Mouse (Mus musculus) left cerebral cortex, adult 6 months (tissue): ENCODE results near the gene Pip5k1b. TPM values are rescaled to one million over a fixed set of nuclear protein-coding genes. Genes with fewer than 3 reads are reported as not detected.

Source experiments
- long read RNA-seq, 2 experiments: library from polyadenylated mRNA; unstranded; transcript quantifications; one replicate each; pipeline ENCODE4 v2.0.0; 2019 to 2020
- polyA plus RNA-seq: library from polyadenylated mRNA; unstranded; fragments of <200 nt; fragmentation: Nextera tagmentation; gene quantifications from 2 replicates; pipeline ENCODE4 v1.2.3, GENCODE M21; 2021

Pip5k1b gene
- polyA plus RNA-seq, result 4.5 and 6.8 TPM in 2 replicates
- long read RNA-seq, experiment 1, transcript Pip5k1b-201 (15 exons, 2,573 nt), result major isoform, 14 of 23 reads
- long read RNA-seq, experiment 1, partial matches to known transcripts, result 1 of 23 reads
- long read RNA-seq, experiment 1, other reads (novel, unspliced or antisense), result 8 of 23 reads
- long read RNA-seq, experiment 2, partial matches to known transcripts, result 6 of 13 reads
- long read RNA-seq, experiment 2, other reads (novel, unspliced or antisense), result 6 of 13 reads

DNA sequence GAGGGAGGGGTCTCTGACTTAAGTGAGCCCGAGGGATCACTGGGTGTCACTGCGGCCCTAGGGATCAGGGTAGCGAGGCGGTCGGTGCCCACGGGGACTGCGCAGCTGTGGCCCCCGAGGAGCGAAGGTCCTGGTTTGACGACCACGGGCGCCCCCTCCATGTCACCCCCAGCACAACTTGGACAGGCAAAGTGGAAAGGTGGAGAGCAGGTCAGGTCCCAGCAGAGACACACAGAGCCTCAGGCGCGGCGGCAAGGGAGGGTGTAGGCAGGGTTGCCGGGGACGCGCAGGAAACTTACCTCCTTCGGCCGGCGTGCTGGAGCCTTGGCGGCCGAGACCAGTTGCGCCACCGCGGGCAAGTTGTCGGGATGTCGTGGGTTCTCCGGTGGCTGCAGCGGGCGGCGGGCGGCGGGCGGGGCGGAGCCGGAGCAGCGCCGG is at the start of gene Pip5k1b:
Gene Pip5k1b, minus strand, starts transcription at position 407 of the 438 bp plus-strand sequence.

DNA sequence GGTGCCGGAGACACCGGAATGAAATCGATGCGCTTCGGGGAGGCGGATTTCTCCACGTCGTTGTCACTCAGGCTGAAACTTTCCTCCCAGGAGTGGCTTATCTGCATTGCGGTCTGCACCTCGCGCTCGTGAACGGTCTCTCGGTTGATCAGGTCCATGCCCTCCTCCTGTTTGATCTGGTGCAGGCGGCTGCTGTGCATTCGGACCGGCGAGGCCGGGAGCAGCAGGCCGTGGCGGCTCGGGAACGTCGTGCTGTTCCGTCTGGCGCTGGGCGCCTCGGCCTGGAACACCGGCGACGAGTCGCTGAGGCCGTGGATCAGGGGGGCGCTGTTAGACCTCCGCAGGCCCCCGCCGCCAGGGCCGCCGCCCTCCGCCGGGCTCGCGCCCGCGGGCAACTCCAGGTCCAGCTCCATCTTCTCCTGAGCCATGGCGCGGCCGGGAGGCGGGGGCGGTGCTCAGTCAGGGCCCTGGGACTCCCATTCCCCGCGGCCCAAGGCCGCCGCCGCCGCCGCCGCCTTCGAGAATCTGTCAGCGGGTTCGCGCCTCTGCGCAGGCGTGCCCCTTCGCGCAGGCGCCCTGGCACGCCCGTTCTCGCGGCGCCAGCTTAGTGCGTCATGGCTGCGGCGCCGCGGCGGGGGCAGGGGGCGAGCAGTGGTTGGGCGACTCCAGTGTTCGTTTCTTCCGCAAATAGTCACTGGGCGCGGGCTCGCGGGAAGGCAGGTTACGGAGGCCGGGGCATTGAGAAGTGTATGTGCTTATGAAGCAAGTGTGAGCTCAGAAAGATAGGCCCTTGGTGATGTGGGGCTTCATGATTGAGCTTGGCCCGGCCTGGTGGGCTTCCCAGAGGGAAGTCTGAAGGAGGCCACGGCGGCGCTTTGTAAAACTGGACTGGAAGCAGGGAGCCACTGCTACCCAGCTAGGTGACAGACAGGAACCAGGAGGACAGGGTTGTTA is 78.5 kb downstream of the Pip5k1b start, which contains the start of gene Fam122a:
Gene Fam122a, minus strand, starts transcription at position 428 of the 954 bp plus-strand sequence.

DNA sequence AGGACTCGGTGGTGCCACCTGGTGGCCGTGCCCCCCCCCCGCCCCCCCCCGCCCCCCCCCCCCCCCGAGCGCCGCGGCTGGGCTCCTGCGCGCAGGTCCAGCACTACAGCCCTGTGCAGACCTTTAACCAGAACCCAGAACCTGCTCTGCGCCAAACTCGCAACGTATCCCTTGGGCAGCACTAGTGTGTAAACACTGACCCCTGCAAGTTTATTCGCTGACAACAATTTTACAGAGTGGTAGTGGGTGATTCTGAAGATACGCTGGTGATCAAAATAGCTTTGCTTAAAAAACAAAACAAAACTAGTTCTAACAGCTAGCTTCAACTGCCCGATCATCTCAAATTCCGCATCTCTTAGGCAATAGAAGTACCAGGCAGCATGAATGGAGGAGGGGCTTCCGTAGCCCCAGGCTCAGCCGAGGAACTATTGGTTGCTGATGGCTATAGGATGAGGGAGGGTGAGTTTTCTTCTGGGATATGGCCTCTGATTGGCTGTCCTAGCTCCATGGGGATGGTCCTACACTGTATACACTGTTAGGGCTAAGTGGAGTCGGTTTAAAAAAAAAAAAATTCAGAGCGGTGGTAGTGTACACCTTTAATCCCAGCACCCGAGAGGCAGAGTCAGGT is 275.0 kb downstream of the Pip5k1b start, which contains the start of gene Fxn:
Gene Fxn, minus strand, starts transcription at position 5 of the 628 bp plus-strand sequence.

Other genes starting within 250 kb of the Pip5k1b start
- gene Fam122a, start 78.5 kb downstream of the Pip5k1b start, polyA plus RNA-seq, result 6.8 and 36.2 TPM in 2 replicates
- gene Tmem252, start 118.1 kb upstream of the Pip5k1b start, polyA plus RNA-seq, result 0.49 and 1.0 TPM in 2 replicates